Mouse (Mus musculus) mature B cell (primary cell): ENCODE data around the gene Atg4b.

ENCODE experiments used
- in situ Hi-C: fragments of 300-500 bp; cut with MboI; formaldehyde crosslinking; loops from 2 replicates; pipeline ENCODE4 v1.14.3; 2019

The Atg4b gene

GRCm38 (mm10) chr1:93751290-93751689 is at the start of gene Atg4b:
Gene Atg4b (plus strand): TSS chr1:93751500.
- in situ Hi-C loops: no loop called here

- in situ Hi-C loops: no loop called here
These were observed 49.2 kb upstream of the Atg4b start for GRCm38 (mm10) chr1:93702106-93702505.

DNA sequence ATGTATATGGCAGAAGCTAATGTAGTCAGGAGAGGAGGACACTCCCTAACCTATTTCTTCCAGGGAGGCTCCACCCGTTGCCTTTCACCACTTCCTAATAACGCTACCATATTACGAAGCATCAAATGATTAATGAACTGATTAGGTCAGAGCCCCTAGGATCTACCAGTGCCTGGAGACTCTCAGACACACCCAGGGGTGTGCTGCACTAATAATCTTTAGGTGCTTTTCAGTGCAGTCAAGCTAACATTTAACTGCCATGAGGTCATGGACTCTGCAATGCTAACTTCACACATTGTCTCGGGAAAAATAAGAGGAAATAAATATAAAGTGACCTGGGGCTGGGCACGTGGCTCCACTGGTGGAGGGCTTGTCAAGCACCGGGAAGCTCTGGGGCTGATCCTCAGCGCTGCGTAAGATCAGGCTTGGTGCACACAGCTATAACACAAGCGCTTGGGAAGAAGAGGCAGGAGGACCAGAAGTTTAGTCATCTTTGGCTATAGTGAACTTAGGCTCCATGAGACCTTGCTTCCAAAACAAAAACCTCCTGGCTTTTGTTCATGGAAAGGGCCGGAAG is 47.7 kb upstream of the Atg4b start:
- in situ Hi-C loops: no loop called here

GRCm38 (mm10) chr1:93704341-93704740 is 47.0 kb upstream of the Atg4b start:
- in situ Hi-C loops: no loop called here

- in situ Hi-C loops: no loop called here
These were observed 45.9 kb upstream of the Atg4b start for GRCm38 (mm10) chr1:93705389-93705788.

DNA sequence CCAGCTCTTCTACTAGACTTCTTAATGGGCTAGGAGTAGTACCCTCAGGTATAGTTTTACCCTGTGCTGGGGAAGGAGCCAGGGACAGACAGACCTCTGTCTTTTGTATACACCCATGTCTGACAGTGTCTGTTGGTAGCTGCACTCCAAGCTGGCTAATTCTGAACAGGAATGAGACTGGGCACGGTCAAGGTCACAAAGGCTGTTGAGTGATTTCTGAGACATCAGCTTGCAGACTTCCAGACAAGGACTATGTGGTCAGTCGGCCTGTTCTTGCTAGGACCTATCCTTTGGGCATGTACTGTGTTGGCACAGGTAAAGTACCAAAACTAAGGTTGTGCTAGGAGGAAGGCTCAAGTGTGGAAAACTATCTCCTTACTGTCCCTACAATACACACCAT is 35.1 kb upstream of the Atg4b start:
- in situ Hi-C loops: no loop called here

DNA sequence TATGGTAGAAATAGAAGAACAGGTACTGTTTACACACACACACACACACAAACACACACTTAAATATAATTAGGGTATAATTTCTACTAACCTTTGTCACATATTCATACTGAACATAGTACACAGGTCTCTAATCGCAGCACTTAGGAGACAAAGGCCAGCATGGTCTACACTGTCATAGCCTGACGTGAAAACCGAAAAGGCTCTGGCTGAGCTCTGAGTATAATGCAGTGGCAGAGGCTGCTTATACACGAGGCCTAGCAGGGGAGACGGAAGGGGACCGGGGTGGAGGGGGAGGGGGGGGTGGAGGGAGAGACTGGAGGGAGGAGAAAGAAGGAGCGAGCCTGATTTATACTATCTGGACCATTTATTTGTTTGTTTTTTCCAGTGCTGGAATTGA is 29.7 kb upstream of the Atg4b start:
- in situ Hi-C loops: no loop called here

- in situ Hi-C loops: no loop called here
These were observed 26.7 kb upstream of the Atg4b start for GRCm38 (mm10) chr1:93724623-93725022.

- in situ Hi-C loops: no loop called here
These were observed 25.6 kb upstream of the Atg4b start for GRCm38 (mm10) chr1:93725665-93726064.

GRCm38 (mm10) chr1:93726116-93726515 is 25.2 kb upstream of the Atg4b start:
- in situ Hi-C loops: no loop called here

DNA sequence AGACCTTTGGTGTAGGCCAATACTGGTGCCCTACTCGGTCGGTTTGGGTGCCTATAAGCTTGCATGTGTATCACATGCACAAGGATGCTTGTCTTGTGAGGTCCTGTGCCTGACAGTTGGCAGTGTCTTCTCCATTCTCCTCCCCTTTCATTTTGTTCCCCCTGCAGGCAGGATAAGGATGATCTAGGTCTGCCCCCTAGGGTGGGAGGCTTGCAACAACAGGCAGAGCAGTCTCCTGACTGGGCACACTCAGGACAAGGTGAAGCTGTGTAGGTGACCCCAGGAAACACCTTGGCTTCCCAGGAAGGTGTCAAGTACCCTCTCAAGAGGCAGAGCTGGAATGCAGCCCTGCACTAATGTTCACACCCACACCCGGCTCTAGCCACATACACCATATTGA is 24.3 kb upstream of the Atg4b start:
- in situ Hi-C loops: no loop called here

DNA sequence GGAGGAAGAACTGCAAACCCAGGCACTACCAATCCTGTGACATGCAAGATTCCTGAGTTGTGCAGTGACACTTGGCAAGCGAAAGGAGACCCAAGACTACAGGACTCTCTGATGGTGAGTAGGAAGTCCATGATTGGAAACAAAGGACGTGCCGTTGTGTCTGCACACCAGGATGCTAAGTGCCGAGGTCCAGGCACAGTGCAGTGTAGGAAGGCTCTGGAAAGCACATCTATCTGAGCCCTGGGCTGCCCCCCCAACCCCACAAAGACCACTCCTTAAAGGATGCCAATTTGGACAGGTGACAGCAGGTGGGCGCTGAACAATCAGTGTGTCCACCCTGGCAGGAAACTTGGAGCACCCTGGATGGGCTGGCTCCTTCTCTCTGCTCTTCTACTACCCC is 20.2 kb upstream of the Atg4b start:
- in situ Hi-C loops: no loop called here

DNA sequence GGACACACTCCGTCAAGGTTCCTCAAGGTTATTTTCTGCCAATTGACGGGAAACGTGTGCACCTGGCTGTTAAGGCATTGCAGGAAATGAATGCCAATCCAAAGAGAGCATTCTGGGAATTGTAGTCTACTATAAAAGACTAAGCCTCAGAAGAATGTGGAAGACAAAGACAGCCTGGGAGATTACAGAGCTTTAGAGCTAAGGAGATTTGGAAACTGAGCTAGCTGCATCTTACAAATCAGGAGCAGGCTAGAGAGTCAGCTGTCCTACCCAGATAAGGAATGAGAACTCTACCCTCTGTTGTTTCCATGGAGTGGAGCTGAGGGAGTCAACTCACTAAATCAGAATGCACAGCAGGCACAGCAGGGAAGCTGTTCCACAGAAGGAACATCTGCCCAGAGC is 19.4 kb upstream of the Atg4b start:
- in situ Hi-C loops: no loop called here

DNA sequence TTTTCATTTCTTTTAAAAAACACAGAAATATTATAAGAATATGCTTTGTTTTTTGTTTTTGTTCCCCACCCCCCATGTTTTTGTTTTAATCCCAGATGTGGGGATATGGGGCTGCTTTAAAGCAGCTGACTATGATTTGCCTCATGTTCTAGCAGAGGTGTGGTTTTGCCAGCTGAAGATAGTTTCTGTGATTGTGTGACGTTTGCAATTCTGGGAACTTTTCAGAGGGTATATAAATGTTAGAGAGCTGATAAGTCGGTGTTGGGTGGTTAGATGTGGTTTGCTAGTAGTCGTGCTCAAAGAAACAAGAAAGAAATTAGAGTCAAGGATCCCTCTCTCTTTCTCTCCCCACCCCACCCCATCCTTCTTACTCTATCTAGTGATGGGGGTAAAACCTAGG is 15.4 kb upstream of the Atg4b start:
- in situ Hi-C loops: no loop called here

DNA sequence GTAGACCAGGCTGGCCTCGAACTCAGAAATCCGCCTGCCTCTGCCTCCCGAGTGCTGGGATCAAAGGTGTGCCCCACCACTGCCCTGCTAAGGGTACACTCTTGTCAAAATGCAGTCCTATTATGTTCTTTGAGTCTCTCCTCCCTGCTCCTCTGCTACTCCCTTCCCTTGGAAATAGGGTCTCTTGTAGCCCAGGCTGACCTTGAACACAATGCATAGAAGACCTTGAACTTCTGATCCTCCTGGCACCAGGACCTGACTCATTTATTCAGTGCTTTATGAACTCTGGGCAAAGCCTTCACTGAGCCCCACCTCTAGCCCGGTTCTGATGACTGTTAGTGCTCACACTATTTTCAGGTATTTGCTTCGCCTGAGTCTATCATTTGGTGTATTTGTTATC is 13.6 kb upstream of the Atg4b start:
- in situ Hi-C loops: no loop called here

GRCm38 (mm10) chr1:93740671-93741070 is 10.6 kb upstream of the Atg4b start:
- in situ Hi-C loops: no loop called here

- in situ Hi-C loops: no loop called here
These were observed 9.3 kb upstream of the Atg4b start for GRCm38 (mm10) chr1:93741987-93742386.

DNA sequence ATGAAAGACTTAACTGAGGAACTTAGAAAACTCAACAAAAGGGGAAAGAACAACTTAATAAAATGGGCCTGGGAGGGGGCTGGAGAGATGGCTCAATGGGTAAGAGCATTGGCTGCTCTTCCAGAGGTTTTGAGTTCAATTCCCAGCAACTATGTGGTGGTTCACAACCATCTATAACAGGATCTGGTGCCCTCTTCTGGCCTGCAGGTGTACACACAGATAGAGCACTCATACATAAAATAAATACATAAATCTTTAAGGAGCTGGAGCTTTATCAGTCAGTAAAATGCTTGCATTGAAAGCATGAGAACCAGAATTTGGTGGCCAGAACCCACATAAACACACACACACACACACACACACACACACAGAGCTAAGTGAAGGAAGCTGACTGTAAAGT is 8.4 kb upstream of the Atg4b start:
- in situ Hi-C loops: no loop called here

GRCm38 (mm10) chr1:93746179-93746578 is 5.1 kb upstream of the Atg4b start:
- in situ Hi-C loops: no loop called here

GRCm38 (mm10) chr1:93748539-93748938 is 2.8 kb upstream of the Atg4b start:
- in situ Hi-C loops: no loop called here

DNA sequence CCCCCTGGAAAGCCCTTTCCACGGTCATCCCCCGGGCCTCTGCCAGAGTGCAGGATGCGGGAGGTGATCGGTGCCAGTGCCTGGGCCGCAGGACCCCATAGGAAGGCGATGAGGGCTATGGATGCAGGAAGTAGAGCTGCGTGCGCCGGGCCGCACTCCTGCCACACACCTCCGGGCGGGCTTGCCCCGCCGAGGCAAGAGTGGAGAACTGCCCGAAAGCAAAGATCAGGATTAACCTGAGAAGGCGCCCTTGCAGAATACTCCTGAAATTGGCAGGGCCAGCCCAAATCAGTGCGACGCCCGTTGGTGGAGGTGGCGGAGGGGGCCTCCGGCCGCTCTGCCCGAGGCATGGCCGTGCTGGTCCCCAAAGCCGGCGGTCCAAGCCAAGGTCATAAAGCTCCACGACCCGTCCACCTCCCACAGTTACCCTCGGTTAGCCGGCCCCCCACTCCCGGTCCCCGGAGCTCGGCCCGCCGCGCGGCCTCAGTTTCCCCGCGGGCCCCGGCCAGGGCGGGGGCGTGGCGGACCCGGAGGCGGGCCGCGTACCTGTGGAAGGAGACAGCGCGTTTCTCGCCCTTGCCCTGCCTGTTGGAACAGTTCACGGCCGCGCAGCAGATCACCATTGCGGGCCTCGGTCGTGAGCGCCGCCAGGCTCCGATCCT is 2.7 kb downstream of the Atg4b start:
- in situ Hi-C loops: no loop called here

GRCm38 (mm10) chr1:93754573-93755290 is 3.4 kb downstream of the Atg4b start, which contains the start of gene Thap4:
Gene Thap4 (minus strand): TSS chr1:93754864.
- in situ Hi-C loops: no loop called here

GRCm38 (mm10) chr1:93755291-93755610 is 4.0 kb downstream of the Atg4b start:
- in situ Hi-C loops: no loop called here
